Mouse (Mus musculus): ENCODE measurements at regions not wholly inside any gene's neighbourhood (a gene's known extent, or its start where the extent isn't known, plus 50 kb on each side); places are given as distances from the start of the nearest gene placed in this dataset.
"Not testable (repeated sequence)": the region's sequence is repeated elsewhere in the genome, so short reads cannot be mapped to it uniquely, and the experiment has no call there.

DNA sequence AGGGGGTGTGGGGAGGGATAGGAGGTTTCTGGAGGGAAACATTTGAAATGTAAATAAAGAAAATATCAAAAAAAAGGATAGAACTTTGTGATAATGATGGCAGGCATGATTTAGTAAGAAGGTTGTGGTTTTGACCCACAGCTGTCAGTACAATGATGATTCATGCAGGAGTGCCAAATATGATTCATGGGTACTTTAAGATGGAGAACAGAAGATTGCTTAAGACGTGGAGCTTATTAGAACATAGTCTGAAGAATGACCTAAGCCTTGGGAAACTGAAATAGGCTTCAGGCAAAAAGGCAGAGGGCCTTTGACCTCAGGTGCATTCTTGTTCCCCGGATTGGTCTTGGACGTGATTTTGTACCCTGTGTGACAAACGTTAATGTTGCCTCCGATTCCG, 671.4 kb downstream of the Dad1 start:
- not testable (repeated sequence) for DNase-seq

DNA sequence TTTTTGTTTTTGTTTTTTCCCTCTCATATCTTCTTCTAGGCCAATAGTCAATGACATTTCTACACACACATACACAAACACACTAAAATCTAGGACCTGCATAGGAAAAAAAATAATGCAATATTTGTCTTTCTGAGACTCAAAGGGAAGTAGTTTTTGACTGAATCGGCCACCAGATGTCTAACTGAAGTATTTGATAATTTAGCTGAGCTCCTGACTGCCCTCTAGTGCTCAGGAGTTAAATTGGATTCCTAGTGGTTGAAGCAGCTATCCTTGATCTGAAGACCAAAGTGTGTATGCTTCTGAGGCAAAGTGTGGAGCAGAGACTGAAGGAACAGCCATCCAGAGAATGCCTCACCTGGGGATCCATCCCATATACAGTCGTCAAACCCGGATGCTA, 672.2 kb downstream of the Dad1 start:
- DNase-seq: not testable (repeated sequence)

DNA sequence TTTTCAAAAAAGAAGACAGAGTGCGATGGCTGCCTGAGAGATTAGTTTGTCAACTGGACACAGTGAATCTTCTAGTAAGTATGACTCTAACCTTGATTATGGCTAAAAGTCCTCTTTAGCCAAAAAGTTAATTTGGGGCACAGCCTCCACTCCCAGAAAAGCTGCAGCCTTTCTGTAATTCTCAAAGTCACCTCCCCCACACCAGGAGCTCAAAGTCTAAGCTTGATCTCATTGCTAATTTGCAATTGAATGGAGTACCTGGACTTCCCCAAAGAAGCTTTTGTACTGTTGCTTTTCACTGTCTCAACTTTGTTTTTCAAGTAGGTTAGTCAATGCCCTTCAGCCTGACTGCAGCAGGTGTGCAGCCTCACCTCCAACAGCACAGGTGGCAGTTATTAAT, 677.0 kb downstream of the Dad1 start:
- DNase-seq: not testable (repeated sequence)

DNA sequence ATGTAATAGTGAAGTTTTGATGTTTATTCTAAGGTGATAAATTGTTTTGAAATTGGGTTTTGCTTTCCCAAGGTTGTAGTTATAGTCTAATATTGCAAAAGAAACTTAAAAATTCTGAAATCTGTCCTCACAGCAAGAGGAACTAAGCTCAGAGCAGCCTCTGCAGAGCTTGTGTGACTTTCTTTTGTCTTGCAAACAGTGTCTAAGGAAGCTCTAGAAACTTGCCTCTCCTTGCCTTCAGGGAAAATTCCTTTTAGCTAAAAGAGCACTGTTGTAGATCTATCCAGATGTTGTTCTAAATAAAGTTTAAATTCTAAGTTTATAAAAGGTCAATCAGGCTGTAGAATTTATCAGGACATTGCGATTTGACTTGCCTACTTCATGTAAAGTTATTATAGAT, 681.2 kb downstream of the Dad1 start:
- DNase-seq: not testable (repeated sequence)

DNA sequence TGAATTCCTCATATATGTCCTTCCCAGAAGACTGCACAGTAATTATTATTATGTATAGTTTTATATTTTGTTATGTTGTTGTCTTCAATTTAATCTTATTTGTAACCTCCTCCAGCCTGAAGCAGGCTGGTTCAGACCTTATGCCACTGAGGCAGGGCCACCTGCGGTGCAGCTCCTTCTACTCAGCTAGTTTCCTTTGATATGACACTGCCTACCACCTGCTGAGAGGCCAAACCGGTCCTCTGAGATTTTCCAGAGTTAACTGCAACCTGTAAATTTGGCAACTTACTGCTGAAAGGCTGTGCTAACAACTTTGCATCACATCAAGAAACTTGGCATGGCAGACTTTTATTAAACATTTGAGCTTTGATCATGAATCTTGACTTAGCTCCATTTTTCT, 691.3 kb downstream of the Dad1 start:
- no peak for DNase-seq

DNA sequence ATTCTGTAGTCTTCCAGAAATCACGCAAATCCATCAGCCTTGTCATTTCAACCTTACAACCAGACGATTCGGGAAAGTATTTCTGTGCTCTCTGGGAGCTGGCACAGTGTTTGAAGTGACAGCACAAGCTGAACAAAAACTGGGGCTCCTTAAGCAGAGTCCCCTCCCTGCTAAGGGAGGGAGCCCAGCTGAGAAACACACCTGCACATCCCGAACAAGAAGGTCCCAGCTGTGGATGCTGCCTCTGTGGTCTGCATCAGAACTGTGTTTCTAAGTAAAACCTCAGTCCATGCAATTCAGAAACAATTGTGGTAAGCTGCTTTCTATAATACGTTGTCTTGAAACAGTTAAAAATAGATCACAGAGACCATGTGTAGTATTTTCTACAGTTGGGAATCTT, 693.8 kb downstream of the Dad1 start:
- not testable (repeated sequence) for DNase-seq

DNA sequence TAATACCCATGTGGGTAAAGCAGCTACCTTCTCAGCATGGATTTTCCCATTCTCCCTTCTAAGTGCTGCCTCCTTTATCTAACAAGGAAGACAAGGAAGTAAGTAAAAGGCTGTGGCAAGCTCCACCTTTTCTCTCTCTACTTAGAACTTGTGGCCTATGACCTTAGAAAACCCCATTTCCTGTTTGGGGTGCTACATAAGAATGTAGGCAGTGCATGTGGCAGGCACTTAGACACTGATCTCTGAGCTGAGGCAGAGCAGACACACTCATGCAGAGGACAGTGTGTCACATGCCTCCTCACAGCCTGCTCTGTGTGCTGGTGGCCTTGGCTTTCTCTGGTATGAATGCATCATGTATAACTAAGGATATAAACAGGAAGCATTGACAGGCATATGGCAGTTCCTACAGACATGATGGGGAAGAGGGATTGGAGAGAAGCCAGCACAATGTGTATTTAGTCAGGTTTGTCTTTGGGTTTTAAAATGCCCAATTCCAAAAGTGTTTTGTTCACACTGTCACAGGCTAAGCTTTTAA, 694.5 kb downstream of the Dad1 start:
- not testable (repeated sequence) for DNase-seq

DNA sequence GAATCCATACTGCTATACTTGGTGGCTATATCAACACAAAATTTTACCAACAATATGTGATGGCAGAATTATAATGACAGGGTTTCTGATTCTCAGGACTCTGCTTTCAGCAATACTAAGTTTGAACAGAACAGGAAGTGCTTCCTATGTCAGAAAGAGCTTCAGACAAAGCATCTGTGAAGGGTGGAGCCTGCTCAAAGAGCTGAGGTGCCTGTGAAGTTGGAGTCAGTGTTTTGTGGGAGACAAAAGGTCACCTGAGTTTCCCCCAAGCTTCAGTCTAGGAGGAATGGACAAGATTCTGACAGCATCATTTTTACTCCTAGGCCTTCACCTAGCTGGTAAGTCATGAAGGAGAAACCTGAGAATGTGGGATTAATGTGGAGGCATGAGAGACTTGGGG, 700.1 kb downstream of the Dad1 start:
- DNase-seq: no peak

DNA sequence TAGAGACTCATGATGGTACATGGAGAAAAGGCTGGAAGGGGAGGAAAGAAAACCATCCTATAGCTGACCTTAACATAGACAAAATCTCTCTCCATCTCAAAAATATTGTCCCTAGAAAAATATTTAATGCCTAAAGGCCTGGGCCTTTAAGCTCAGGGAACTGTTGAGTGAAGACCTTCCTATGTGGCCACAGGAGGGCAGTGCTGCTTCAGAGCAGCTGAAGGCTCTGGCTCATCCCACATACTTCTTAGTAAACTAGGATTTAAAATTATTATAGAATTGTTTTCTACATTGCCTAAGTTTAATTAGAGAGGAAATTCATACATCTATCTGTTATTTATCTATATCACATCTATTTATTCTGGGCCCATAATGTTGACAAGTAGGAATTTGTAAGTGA, 706.5 kb downstream of the Dad1 start:
- DNase-seq: peak; percentile 10

DNA sequence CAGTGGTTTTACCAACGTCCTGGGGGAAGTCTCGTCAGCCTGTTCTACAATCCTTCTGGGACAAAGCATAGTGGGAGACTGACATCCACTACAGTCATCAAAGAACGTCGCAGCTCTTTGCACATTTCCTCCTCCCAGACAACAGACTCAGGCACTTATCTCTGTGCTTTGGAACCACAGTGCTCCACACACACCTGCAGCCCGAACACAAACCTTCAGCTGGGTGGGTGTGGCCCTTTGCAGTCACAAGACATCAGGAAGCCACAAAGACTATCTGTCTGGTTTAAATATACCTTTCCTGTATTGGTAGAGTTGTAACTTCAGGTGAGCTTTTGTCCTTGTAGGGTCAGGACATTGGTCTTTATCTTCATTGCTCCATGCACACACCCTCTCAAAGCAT, 708.6 kb downstream of the Dad1 start:
- no peak for DNase-seq

DNA sequence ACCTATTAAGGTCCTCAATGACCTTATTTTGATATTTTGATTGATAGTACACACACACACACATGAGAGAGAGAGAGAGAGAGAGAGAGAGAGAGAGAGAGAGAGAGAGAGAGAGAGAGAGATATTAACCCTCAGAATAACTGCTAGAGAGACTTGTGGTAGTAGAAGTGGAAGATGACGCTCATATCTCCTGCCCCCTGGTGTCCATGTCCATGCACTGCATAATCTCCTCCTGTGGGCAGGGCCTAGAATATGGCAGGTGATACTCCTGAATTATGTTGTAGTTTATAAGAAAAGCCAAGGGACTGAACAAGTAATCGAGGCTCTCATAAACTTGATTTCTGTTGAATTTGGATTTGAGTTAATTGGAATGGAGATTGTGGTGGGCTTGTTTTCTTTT, 712.3 kb downstream of the Dad1 start:
- DNase-seq: peak; percentile 61

DNA sequence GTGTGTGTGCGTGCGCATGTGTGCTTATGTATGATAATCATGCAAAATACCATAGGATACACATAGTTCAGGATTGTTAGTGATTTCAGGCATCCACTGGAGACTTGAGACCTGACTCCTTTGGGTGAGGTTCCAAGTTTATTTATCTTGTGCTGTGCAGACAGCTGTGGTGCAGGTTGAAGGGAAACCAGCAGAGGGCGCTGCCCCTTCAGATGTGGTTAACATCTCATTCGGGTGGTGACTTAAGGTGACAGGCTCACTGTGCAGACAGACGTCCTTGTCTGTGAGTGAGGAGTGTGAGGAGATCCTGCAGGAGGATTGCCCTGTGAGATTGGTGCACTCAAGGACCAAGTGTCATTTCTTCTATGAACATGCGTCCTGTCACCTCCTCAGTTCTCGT, 716.0 kb downstream of the Dad1 start:
- peak; percentile 20 for DNase-seq

DNA sequence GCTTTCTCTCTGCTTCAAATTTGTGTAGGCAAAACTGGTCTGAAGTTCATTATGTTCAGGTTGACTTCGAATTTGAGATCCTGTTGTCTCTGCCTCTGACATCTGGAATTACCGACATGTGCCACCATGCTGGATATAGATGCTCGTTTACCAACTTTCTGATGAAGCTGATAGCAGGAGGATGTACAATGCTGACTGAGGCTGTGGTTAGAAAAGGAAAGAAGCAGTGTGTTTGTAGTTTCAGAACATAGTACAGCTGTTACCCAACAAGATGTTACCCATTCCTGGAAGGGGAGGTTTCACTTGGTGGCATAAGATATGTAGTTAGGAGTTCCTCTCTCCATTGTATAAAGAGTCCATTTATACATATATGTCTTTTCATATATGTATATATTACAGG, 730.5 kb downstream of the Dad1 start:
- DNase-seq: not testable (repeated sequence)

DNA sequence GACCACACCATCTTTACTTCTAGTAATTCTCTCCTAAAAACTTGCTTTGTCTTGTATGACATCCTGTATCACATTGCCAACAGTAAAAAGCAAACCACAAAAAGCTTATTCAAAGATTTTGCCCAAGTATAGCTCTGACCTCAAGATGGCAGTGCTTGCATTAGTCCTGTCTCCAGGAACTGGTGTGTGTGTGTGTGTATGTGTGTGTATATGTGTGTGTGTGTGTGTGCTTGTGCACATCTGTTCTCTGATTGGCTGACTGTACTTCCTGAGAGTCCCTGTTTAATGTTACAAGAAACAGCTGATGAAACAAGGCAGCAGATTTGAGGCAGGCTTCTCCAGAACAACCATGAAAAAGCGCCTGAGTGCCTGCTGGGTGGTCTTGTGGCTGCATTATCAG, 735.0 kb downstream of the Dad1 start:
- not testable (repeated sequence) for DNase-seq

DNA sequence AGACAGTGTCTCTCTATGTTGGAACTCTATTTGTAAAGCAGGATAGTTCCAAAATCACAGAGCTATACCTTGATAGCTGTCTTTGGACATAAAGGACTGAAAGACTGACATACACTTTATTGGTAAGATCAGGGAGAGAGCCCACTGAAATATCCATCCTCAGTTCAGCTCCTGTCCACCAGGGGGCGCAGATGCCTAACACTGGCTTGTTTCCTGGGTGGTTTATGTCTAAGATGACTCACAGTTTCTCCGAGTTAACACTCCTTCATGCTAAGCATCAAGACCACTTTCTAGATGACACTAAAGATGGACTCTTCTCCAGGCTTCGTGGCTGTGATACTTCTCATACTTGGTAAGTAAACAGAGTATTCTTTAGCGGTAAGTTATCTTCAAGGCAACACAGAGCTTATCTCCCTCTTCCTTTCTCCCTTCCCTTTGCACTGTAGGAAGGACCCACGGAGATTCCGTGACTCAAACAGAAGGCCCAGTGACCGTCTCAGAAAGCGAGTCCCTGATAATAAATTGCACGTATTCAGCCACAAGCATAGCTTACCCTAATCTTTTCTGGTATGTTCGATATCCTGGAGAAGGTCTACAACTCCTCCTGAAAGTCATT, 737.2 kb downstream of the Dad1 start:
- DNase-seq: not testable (repeated sequence)

DNA sequence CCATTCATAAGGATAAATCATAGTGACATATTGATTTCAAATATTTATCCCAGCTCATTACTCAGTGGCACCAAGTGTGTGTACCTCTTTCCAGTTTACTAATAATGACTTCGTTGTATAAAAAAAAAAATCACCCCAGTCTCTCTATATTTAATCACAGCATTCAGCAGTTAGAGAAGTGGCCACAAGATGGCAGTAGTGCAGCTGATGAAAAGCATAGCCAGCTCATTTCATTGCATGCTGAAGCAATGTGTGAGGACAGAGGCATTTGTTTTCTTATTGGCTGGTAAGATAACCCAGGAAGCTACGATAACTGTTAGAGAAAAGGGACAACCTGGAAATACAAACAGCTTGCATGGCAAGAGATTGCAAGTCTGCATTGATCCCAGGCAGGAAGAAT, 748.5 kb downstream of the Dad1 start:
- peak; percentile 46 for DNase-seq

DNA sequence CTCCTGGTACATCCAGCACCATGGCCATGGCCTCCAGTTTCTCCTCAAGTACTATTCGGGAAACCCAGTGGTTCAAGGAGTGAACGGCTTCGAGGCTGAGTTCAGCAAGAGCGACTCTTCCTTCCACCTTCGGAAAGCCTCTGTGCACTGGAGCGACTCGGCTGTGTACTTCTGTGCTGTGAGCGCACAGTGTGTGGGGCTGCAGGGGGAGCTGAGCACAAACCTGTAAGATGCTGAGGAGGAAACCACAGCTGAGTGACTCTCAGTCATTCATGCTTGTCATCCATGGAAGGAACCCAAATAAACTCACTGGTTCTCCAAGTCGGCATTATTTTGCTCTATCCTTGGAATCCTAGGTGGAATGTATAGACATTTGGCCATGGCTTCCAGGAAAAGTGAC, 765.5 kb downstream of the Dad1 start:
- DNase-seq: not testable (repeated sequence)

DNA sequence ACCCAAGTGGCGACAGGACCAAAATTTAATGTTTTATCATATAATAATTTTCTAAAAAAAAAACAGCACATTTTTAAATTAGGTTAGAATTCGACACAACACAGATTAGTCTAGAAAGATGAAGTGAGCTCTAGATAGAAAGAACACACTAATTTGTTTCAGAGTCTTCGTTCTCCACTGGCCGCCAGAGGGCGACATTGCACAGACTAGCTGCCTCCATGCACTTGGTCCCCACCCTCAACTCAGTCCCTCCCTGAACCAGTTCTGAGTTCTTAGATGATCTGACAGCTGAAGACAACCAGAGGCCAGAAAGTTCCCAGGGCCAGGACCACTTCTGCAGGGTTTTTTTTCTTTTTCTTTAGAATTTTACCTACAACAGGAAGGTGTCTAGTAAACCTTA, 766.3 kb downstream of the Dad1 start:
- not testable (repeated sequence) for DNase-seq

DNA sequence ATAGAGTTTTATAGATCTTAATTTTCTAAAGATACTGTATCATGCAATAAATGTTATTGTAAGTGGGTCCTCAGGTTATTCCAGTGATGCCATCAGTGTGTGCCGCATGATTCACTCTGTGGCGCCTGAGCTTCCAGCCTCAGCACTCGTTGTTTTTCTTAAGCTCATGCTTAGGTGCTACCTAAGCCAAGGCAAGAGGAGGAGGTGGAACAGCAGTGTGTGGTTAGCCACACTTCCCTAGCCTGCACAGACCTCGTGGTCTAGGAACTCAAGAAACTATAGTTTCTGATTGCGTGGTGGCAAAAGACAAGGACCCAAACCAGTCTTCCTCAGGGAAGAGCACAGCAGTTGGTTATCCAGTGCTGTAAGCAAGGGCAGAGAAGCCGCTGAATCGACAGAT, 779.7 kb downstream of the Dad1 start:
- not testable (repeated sequence) for DNase-seq

DNA sequence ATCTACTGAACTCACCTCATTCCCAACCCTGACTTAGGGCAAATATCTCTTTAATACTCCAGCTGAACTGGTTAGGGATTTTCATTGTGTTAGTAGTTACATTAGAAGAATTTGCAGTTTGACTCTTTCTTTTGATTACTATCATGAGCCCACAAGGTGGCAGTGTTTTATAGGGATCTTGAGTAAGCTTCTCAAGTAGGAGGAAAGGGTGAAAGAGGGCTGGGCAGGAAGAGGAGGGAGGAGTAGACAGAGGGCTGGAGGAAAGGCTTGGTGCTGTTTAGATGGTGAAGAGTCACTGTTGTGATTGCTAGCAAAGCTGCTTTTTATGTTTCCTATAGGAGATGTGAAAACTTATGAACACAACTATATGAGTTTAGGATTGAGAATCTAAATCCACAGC, 793.1 kb downstream of the Dad1 start:
- not testable (repeated sequence) for DNase-seq

DNA sequence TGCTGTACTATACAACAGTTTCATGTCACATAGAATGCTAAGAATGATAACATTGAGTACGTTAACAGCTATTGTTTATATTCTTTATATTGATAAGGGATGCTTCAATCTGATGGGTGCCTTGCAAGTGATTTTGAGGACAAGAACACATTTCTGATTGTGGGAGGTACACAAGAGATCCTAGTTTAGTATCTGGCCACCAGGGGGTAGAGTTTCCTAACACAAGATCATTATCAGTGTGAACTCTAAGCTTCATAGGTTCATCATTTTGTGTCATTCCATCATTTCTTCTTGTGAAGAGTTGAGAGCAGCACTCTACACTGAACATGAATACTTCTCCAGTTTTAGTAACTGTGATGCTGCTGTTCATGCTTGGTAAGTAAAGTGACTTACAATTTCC, 799.9 kb downstream of the Dad1 start:
- DNase-seq: no peak

DNA sequence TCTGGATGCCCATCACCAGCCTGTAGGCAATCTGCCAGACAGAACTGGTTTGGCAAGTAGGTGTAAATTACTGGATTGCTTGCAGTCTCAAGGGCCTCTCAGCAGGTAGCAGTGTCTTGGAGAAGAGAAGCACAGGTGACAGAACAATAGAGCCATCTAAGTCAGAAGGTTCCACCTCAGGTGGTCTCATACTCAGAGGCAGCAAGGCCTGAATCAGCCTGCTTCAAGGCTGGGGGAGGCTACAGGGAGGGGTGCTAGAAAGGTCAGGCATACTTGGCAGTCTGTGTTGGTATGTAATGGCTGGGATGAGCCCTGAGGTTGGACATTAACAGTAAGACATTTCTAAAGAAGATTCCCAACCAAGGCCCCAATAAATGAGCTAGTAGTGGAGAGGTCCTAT, 814.3 kb downstream of the Dad1 start:
- DNase-seq: not testable (repeated sequence)

DNA sequence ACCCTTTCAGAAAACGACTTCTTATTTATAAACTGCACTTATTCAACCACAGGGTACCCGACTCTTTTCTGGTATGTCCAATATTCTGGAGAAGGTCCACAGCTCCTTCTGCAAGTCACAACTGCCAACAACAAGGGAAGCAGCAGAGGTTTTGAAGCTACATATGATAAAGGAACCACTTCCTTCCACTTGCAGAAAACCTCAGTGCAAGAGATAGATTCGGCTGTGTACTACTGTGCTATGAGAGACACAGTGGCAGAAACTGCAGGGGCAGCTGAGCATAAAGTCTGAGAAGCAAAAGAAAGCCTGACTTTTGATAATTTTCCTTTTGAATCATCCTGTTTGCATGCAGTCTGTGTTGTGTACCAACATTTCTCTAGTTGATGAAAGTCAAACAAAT, 823.8 kb downstream of the Dad1 start:
- not testable (repeated sequence) for DNase-seq

DNA sequence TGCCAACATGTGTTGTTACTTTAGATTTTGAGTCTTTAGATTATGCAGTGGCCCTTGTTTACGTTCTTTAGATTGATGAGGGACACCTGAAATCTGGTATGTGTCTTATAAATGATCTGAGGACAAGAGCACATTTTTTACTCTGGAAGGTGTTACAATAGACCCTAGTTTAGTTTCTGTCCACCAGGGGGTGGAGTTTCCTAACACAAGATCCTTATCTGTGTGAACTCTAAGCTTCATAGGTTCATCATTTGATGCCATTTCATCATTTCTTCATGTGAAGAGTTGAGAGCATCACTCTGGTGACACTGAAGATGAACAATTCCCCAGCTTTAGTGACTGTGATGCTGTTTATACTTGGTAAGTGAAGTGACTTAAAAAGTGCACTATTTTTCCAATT, 825.5 kb downstream of the Dad1 start:
- DNase-seq: not testable (repeated sequence)

DNA sequence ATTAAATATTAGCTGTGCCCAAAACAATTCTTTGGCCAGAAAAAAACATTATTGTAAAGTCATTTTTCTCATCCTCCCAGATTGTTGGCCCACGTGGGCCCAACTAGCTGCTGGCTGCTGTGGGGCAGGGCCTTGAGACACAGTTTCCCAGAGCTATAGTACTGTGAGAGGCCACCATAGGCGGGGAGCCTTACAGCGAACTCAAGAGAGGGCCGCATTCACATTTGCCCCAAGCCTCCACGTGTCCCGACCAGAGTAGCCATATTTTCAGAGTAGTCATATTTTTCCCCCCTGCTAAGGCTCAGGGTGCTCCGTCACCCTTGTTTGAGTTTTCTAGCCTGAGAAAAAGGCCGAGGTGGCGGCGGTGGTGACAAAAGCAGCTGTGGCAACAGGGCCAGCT, 826.3 kb downstream of the Dad1 start:
- DNase-seq: not testable (repeated sequence)
